Comparison of ENCODE assay signal across 13 mouse cellular contexts in genomic region chr11:101023371-101023770, GRCm38 (mm10). TPM values are rescaled to one million over a fixed set of nuclear protein-coding genes. Genes with fewer than 3 reads are reported as not detected.
DNase-seq lines count a peak whose midpoint lies in the region; ATAC-seq lines count a peak whose summit lies in the region.
"Had no signal": no experiment of that assay in that cellular context is flagged by ENCODE, and none has a peak within 500 bp of the region (broad histone marks: within the 10 kb centered on the region; RNA-seq: fewer than 3 reads in every experiment).

No protein-coding gene starts in this region.

- H3K36me3 ChIP-seq in hindbrain, embryonic 14.5 days (replicated peaks; ENCODE audit: control insufficient read depth, insufficient read depth) = peaks cover 97% of the 10 kb centered on the region
- H3K36me3 ChIP-seq in hindbrain, embryonic 11.5 days (ENCODE audit: control insufficient read depth, insufficient read depth, low read length) = peaks cover 5% of the 10 kb centered on the region

- no peaks in the 10 kb centered on the region for H3K9me3 ChIP-seq in hindbrain, embryonic 14.5 days (ENCODE audit: control insufficient read depth, low read length)
- H3K9me3 ChIP-seq in hindbrain, embryonic 11.5 days (ENCODE audit: control insufficient read depth, low read length) = no peaks in the 10 kb centered on the region
- H3K9me3 ChIP-seq: limb, embryonic 15.5 days; midbrain, embryonic 10.5 days; stomach, embryonic 15.5 days had no signal

- no peak overlapping the region for H3K4me3 ChIP-seq in hindbrain, embryonic 14.5 days (replicated peaks; ENCODE audit: low read length)
- no peak overlapping the region for H3K4me3 ChIP-seq in hindbrain, embryonic 11.5 days (ENCODE audit: low read depth, low read length)
- H3K4me3 ChIP-seq: limb, embryonic 15.5 days; midbrain, embryonic 10.5 days; stomach, embryonic 15.5 days had no signal

- DNase-seq in hindbrain, embryonic 14.5 days (ENCODE audit: low spot score) = peak; percentile 38
- DNase-seq in hindbrain, embryonic 11.5 days (ENCODE audit: low spot score) = no peak
- peak; percentile 22 for DNase-seq in ovary, postnatal 36 days (ENCODE audit: low spot score)
- DNase-seq in ovary, adult 18-20 months (ENCODE audit: low spot score) = no peak
- peak; percentile 74 for DNase-seq in cerebellum, adult 9-10 months
- peak; percentile 63 for DNase-seq in testis, postnatal 10 days (ENCODE audit: low spot score)
- no peak for DNase-seq in spleen, postnatal 10 days (ENCODE audit: low spot score in 2 of 2)
- DNase-seq: adrenal gland, adult 8-10 months; kidney, adult 18-20 months had no signal

- no peak overlapping the region for H3K9ac ChIP-seq in hindbrain, embryonic 14.5 days
- H3K9ac ChIP-seq in hindbrain, embryonic 11.5 days (ENCODE audit: low read depth, low read length) = no peak overlapping the region
- H3K9ac ChIP-seq: limb, embryonic 15.5 days; stomach, embryonic 15.5 days had no signal

- H3K4me1 ChIP-seq in hindbrain, embryonic 14.5 days (replicated peaks; ENCODE audit: control insufficient read depth, insufficient read depth, low read length) = no peaks in the 10 kb centered on the region
- no peaks in the 10 kb centered on the region for H3K4me1 ChIP-seq in hindbrain, embryonic 11.5 days (replicated peaks; ENCODE audit: control insufficient read depth, insufficient read depth, low read length)
- H3K4me1 ChIP-seq: limb, embryonic 15.5 days; midbrain, embryonic 10.5 days; stomach, embryonic 15.5 days had no signal

- no peaks in the 10 kb centered on the region for H3K27me3 ChIP-seq in hindbrain, embryonic 14.5 days (ENCODE audit: control insufficient read depth, insufficient read depth, low read length)
- H3K27me3 ChIP-seq in hindbrain, embryonic 11.5 days (ENCODE audit: control insufficient read depth, insufficient read depth, low read length) = no peaks in the 10 kb centered on the region
- H3K27me3 ChIP-seq: limb, embryonic 15.5 days; Patski; stomach, embryonic 15.5 days had no signal

- ATAC-seq in hindbrain, embryonic 14.5 days (ENCODE audit: low FRiP score) = no peak
- no peak for ATAC-seq in hindbrain, embryonic 11.5 days (ENCODE audit: low FRiP score)
- ATAC-seq: Patski had no signal

- no peak overlapping the region for H3K4me2 ChIP-seq in hindbrain, embryonic 14.5 days (replicated peaks)
- no peak overlapping the region for H3K4me2 ChIP-seq in hindbrain, embryonic 11.5 days (replicated peaks; ENCODE audit: low read depth, low read length)
- H3K4me2 ChIP-seq: limb, embryonic 15.5 days; stomach, embryonic 15.5 days had no signal

- 75% methylated on average over 12 of the region's 12 CpGs for WGBS in hindbrain, embryonic 14.5 days
- 95% methylated on average over 12 of the region's 12 CpGs for WGBS in hindbrain, embryonic 11.5 days

- no peak overlapping the region for H3K27ac ChIP-seq in hindbrain, embryonic 14.5 days
- no peak overlapping the region for H3K27ac ChIP-seq in hindbrain, embryonic 11.5 days (ENCODE audit: low read depth, low read length)
- H3K27ac ChIP-seq: limb, embryonic 15.5 days; midbrain, embryonic 10.5 days; stomach, embryonic 15.5 days had no signal

RNA-seq across cellular contexts. Expression of gene Atp6v0a1, which starts 14.1 kb away (rescaled TPM):
- polyA plus RNA-seq in hindbrain, embryonic 14.5 days (2014; fragmentation: Nextera tagmentation; extraction: Ambion mirVana) = 143 and 152 TPM in 2 replicates
- polyA plus RNA-seq in hindbrain, embryonic 11.5 days (2014; fragmentation: Nextera tagmentation; extraction: Ambion mirVana) = 48.5 and 49.3 TPM in 2 replicates

RNA-seq across cellular contexts. Expression of gene Naglu, which starts 46.4 kb away (rescaled TPM):
- 10.2 and 11.3 TPM in 2 replicates for polyA plus RNA-seq in hindbrain, embryonic 14.5 days (2014; fragmentation: Nextera tagmentation; extraction: Ambion mirVana)
- 5.8 and 5.9 TPM in 2 replicates for polyA plus RNA-seq in hindbrain, embryonic 11.5 days (2014; fragmentation: Nextera tagmentation; extraction: Ambion mirVana)

RNA-seq across cellular contexts. Expression of gene Cavin1, which starts 52.7 kb away (rescaled TPM):
- polyA plus RNA-seq in hindbrain, embryonic 14.5 days (2014; fragmentation: Nextera tagmentation; extraction: Ambion mirVana) = 20.1 and 21.1 TPM in 2 replicates
- 11.9 and 13.2 TPM in 2 replicates for polyA plus RNA-seq in hindbrain, embryonic 11.5 days (2014; fragmentation: Nextera tagmentation; extraction: Ambion mirVana)

RNA-seq across cellular contexts. Expression of gene Hsd17b1, which starts 54.8 kb away (rescaled TPM):
- polyA plus RNA-seq in hindbrain, embryonic 14.5 days (2014; fragmentation: Nextera tagmentation; extraction: Ambion mirVana) = 0.31 TPM in 1 of 2 replicates, not detected in the other
- not detected in 2 replicates for polyA plus RNA-seq in hindbrain, embryonic 11.5 days (2014; fragmentation: Nextera tagmentation; extraction: Ambion mirVana)
- polyA plus RNA-seq: midbrain, embryonic 10.5 days had no signal

RNA-seq across cellular contexts. Expression of gene Coasy, which starts 59.0 kb away (rescaled TPM):
- polyA plus RNA-seq in hindbrain, embryonic 14.5 days (2014; fragmentation: Nextera tagmentation; extraction: Ambion mirVana) = 37.2 and 45.3 TPM in 2 replicates
- polyA plus RNA-seq in hindbrain, embryonic 11.5 days (2014; fragmentation: Nextera tagmentation; extraction: Ambion mirVana) = 50.9 and 51.6 TPM in 2 replicates

Comparison
In these comparisons a context has a peak if more than half of its experiments do, and no peak if none do; other contexts are left out.
1. DNase-seq: peak in hindbrain, embryonic 14.5 days (single experiment), ovary, postnatal 36 days (single experiment), cerebellum, adult 9-10 months (single experiment) and testis, postnatal 10 days (single experiment); none in hindbrain, embryonic 11.5 days (single experiment), ovary, adult 18-20 months (single experiment) and spleen, postnatal 10 days (0 of 2).